Mouse (Mus musculus) cortical plate, adult 2 months (tissue): ENCODE measurements around the gene Gm36176.

Source experiments
- CTCF ChIP-seq: fragments of 200-500 bp; IDR thresholded peaks from 2 replicates; pipeline ENCODE4 v1.5.1; 2011; ENCODE audit warnings: mild to moderate bottlenecking, control low read depth, low read length; ENCODE audit not compliant: insufficient read depth; ENCODE audit errors: extremely low read depth
- POLR2A ChIP-seq: fragments of 200-500 bp; IDR thresholded peaks from 2 replicates; pipeline ENCODE4 v1.6.1; 2011; ENCODE audit warnings: mild to moderate bottlenecking, low read length, control low read depth; ENCODE audit not compliant: insufficient read depth; ENCODE audit errors: extremely low read depth

GRCm38 (mm10) chr10:77852559-77852958 is 6.0 kb downstream of the Gm36176 start, which contains the start of gene Gm10318:
- no peak for TF ChIP-seq POLR2A
- no peak for TF ChIP-seq CTCF
